Mouse (Mus musculus) kidney, adult 2 months (tissue): ENCODE data around the gene Apbb1ip.

Experiments
- CTCF ChIP-seq: fragments of 200-500 bp; conservative IDR thresholded peaks from 2 replicates; pipeline ENCODE4 v1.5.1; 2011; ENCODE audit warnings: low read depth, mild to moderate bottlenecking, control low read depth, low read length, moderate library complexity, mixed read lengths; ENCODE audit not compliant: insufficient read depth, insufficient read length
- POLR2A ChIP-seq: fragments of 200-500 bp; IDR thresholded peaks from one replicate; pipeline ENCODE4 v1.6.1; 2011; ENCODE audit warnings: low read depth, low read length, control low read depth

DNA sequence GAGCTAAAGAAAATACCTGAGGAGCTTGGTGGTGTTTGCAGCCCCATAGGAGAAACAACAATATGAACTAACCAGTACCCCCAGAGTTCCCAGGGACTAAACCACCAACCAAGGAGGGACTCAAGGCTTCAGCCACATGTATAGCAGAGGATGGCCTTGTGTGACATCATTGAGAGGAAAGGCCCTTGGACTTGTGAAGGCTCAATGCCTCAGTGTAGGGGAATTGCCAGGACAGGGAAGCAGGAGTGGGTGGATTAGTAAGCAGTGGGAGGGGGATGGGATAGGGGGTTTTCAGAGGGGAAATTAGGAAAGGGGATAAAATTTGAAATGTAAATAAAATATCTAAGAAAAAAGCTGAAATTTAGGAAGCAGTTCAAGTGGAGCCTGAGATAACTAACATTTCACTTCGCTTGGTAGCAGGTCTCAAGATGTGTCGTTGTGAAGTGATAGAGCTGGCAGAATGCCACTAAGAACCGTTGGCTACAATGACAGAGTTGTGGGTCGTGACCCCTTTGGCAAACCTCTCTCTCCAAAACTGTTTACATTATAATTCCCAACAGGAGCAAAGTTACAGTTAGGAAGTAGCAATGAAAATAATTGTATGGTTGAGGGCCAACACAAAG lies 7.6 kb downstream of the Apbb1ip start:
- TF ChIP-seq CTCF (no peak), POLR2A (no peak)
